Mouse (Mus musculus) G1E (cell line): ENCODE data around the gene B130006D01Rik. TPM values are rescaled to one million over a fixed set of nuclear protein-coding genes. Genes with fewer than 3 reads are reported as not detected.

ENCODE experiments used
- ATAC-seq: 2 replicates; pipeline ENCODE4 v1.8.0; 2016; ENCODE audit warnings: mild to moderate bottlenecking; ENCODE audit not compliant: insufficient number of reproducible peaks, poor library complexity, low FRiP score, severe bottlenecking; ENCODE audit errors: extremely low read depth
- DNase-seq: peaks from one replicate; pipeline ENCODE4 v3.0.0; 2012; ENCODE audit warnings: low spot score
- H3K27me3 ChIP-seq: 2 replicates; pipeline ENCODE4 v1.6.1; 2012; ENCODE audit warnings: mild to moderate bottlenecking, low read length, inconsistent platforms; ENCODE audit not compliant: insufficient read depth
- H3K36me3 ChIP-seq: replicated peaks from 2 replicates; pipeline ENCODE3; 2012; ENCODE audit warnings: mild to moderate bottlenecking, inconsistent platforms
- H3K4me1 ChIP-seq: 2 replicates; pipeline ENCODE4 v1.6.1; 2012; ENCODE audit warnings: low read depth, low read length, inconsistent platforms, mixed read lengths; ENCODE audit not compliant: insufficient read depth
- H3K4me3 ChIP-seq: 2 replicates; pipeline ENCODE4 v1.5.1; 2012; ENCODE audit warnings: low read depth, mild to moderate bottlenecking, inconsistent platforms, low read length, moderate library complexity, mixed read lengths
- H3K9me3 ChIP-seq: replicated peaks from 2 replicates; pipeline ENCODE4 v1.6.1; 2012; ENCODE audit warnings: inconsistent platforms
- CTCF ChIP-seq: IDR thresholded peaks from 2 replicates; pipeline ENCODE4 v1.5.1; 2012; ENCODE audit warnings: low read depth, low read length, inconsistent platforms, mixed read lengths
- GATA1 ChIP-seq: IDR thresholded peaks from 2 replicates; pipeline ENCODE4 v1.6.1; 2012; ENCODE audit warnings: borderline replicate concordance, low read length, inconsistent platforms, mixed read lengths
- GATA2 ChIP-seq: IDR thresholded peaks from 2 replicates; pipeline ENCODE4 v1.6.1; 2012; ENCODE audit warnings: low read depth, low read length, inconsistent platforms, borderline replicate concordance
- POLR2AphosphoS5 ChIP-seq: IDR thresholded peaks from 2 replicates; pipeline ENCODE4 v1.6.1; 2012; ENCODE audit warnings: low read depth, low read length, inconsistent platforms; ENCODE audit not compliant: insufficient replicate concordance
- TAL1 ChIP-seq: conservative IDR thresholded peaks from 2 replicates; pipeline ENCODE4 v1.6.1; 2012; ENCODE audit warnings: low read depth, low read length, inconsistent platforms, mixed read lengths
- polyA plus RNA-seq: library from polyadenylated mRNA; stranded (reverse); fragments of >175 nt; gene quantifications from 2 replicates; pipeline ENCODE4 v1.2.3, GENCODE M21; 2012
- total RNA-seq, 2 experiments: library from RNA; stranded (forward) in 1 of 2; stranded (reverse) in 1 of 2; fragments of 200-1000 nt in 1 of 2; fragments of >200 nt in 1 of 2; fragmentation: Nextera tagmentation in 1 of 2; gene quantifications; 2 replicates each; pipeline ENCODE4 v1.2.3; 2014 to 2017

B130006D01Rik gene
- total and polyA plus RNA-seq, 3 experiments = 0.02 to 28.1 (median 9.0) TPM

GRCm38 (mm10) chr11:95773264-95773663 lies 49.9 kb downstream of the B130006D01Rik start:
- H3K27me3 ChIP-seq = no peaks in the 10 kb centered on the region
- H3K4me1 ChIP-seq = peaks cover 81% of the 10 kb centered on the region
- TF ChIP-seq POLR2AphosphoS5 = no peak
- TF ChIP-seq GATA2 = no peak
- no peak for TF ChIP-seq TAL1
- TF ChIP-seq CTCF = no peak
- TF ChIP-seq GATA1 = no peak
- ATAC-seq (no peak), DNase-seq (no peak)
- H3K36me3 ChIP-seq = peaks cover 99% of the 10 kb centered on the region
- no peak overlapping the region for H3K4me3 ChIP-seq
- H3K9me3 ChIP-seq = no peaks in the 10 kb centered on the region

Other genes starting within 250 kb of the B130006D01Rik start
- gene Nxph3, start 209.0 kb upstream of the B130006D01Rik start, total RNA-seq (2014; fragmentation: Nextera tagmentation) = not detected in 2 replicates
- 0.05 TPM in 1 of 2 replicates, not detected in the other for gene Nxph3, start 209.0 kb upstream of the B130006D01Rik start, total RNA-seq (2017)
- gene Nxph3, start 209.0 kb upstream of the B130006D01Rik start, polyA plus RNA-seq = not detected in 2 replicates
- not detected in 2 replicates for gene Ngfr, start 135.9 kb upstream of the B130006D01Rik start, total RNA-seq (2014; fragmentation: Nextera tagmentation)
- 0.05 and 0.06 TPM in 2 replicates for gene Ngfr, start 135.9 kb upstream of the B130006D01Rik start, total RNA-seq (2017)
- gene Ngfr, start 135.9 kb upstream of the B130006D01Rik start, polyA plus RNA-seq = not detected in 2 replicates
- 46.6 and 50.0 TPM in 2 replicates for gene Phb, start 56.6 kb upstream of the B130006D01Rik start, total RNA-seq (2014; fragmentation: Nextera tagmentation)
- 111 and 115 TPM in 2 replicates for gene Phb, start 56.6 kb upstream of the B130006D01Rik start, total RNA-seq (2017)
- 35.9 and 44.0 TPM in 2 replicates for gene Phb, start 56.6 kb upstream of the B130006D01Rik start, polyA plus RNA-seq
- gene Zfp652, start 10.9 kb upstream of the B130006D01Rik start, total RNA-seq (2014; fragmentation: Nextera tagmentation) = 259 and 261 TPM in 2 replicates
- 46.4 and 57.0 TPM in 2 replicates for gene Zfp652, start 10.9 kb upstream of the B130006D01Rik start, total RNA-seq (2017)
- gene Zfp652, start 10.9 kb upstream of the B130006D01Rik start, polyA plus RNA-seq = 177 and 180 TPM in 2 replicates
- 34.5 and 43.0 TPM in 2 replicates for gene Phospho1, start 100.9 kb downstream of the B130006D01Rik start, total RNA-seq (2014; fragmentation: Nextera tagmentation)
- gene Phospho1, start 100.9 kb downstream of the B130006D01Rik start, total RNA-seq (2017) = 7.0 and 7.4 TPM in 2 replicates
- 236 and 275 TPM in 2 replicates for gene Phospho1, start 100.9 kb downstream of the B130006D01Rik start, polyA plus RNA-seq
- 40.9 and 50.3 TPM in 2 replicates for gene Gngt2, start 113.6 kb downstream of the B130006D01Rik start, total RNA-seq (2014; fragmentation: Nextera tagmentation)
- 31.0 and 33.6 TPM in 2 replicates for gene Gngt2, start 113.6 kb downstream of the B130006D01Rik start, total RNA-seq (2017)
- gene Gngt2, start 113.6 kb downstream of the B130006D01Rik start, polyA plus RNA-seq = 11.8 and 15.0 TPM in 2 replicates
- 22.7 and 29.2 TPM in 2 replicates for gene Abi3, start 118.9 kb downstream of the B130006D01Rik start, total RNA-seq (2014; fragmentation: Nextera tagmentation)
- gene Abi3, start 118.9 kb downstream of the B130006D01Rik start, total RNA-seq (2017) = 12.7 and 14.1 TPM in 2 replicates
- gene Abi3, start 118.9 kb downstream of the B130006D01Rik start, polyA plus RNA-seq = 56.9 and 79.3 TPM in 2 replicates
- gene B4galnt2, start 191.3 kb downstream of the B130006D01Rik start, total RNA-seq (2014; fragmentation: Nextera tagmentation) = not detected in 2 replicates
- 0.05 TPM in 1 of 2 replicates, not detected in the other for gene B4galnt2, start 191.3 kb downstream of the B130006D01Rik start, total RNA-seq (2017)
- not detected in 2 replicates for gene B4galnt2, start 191.3 kb downstream of the B130006D01Rik start, polyA plus RNA-seq